Mouse (Mus musculus) heart, adult 2 months (tissue): Measurements from ENCODE around the gene Casp2.

ENCODE experiments used
- CTCF ChIP-seq: fragments of 200-600 bp; IDR thresholded peaks from 2 replicates; pipeline ENCODE4 v1.8.1; 2022; ENCODE audit warnings: antibody characterized with exemption, mild to moderate bottlenecking, moderate library complexity
- EP300 ChIP-seq: fragments of 200-500 bp; IDR thresholded peaks from 2 replicates; pipeline ENCODE4 v1.6.1; 2011; ENCODE audit warnings: low read depth, low read length, control low read depth; ENCODE audit not compliant: insufficient read depth

- TF ChIP-seq CTCF (no peak), EP300 (no peak)
Measured at GRCm38 (mm10) chr6:42324482-42325267, 59.9 kb downstream of the Casp2 start, which contains the start of gene Fam131b.
